Mouse (Mus musculus) hindbrain, postnatal 0 days (tissue): ENCODE data around the gene Abraxas2. TPM values are rescaled to one million over a fixed set of nuclear protein-coding genes. Genes with fewer than 3 reads are reported as not detected.
A peak's percentile ranks its signal among the peaks of the same experiment; 100 is the strongest.

Experiments used
- ATAC-seq: fragments of 200-750 bp; cut with Nextera tagmentation; 2 replicates; pipeline ENCODE4 v1.8.0; 2017; ENCODE audit warnings: mild to moderate bottlenecking, moderate TSS enrichment, moderate library complexity
- DNase-seq: peaks from one replicate; pipeline ENCODE4 v3.0.0-alpha.2; 2015; ENCODE audit warnings: low spot score
- H3K27ac ChIP-seq: fragments of 300-500 bp; sonication (generic); 2 replicates; pipeline ENCODE4 v1.5.1; 2014; ENCODE audit warnings: mild to moderate bottlenecking
- H3K27me3 ChIP-seq: fragments of 300-500 bp; sonication (generic); 2 replicates; pipeline ENCODE4 v1.6.1; 2014; ENCODE audit warnings: low read length, mixed read lengths; ENCODE audit not compliant: insufficient read depth
- H3K36me3 ChIP-seq: fragments of 300-500 bp; sonication (generic); 2 replicates; pipeline ENCODE4 v1.6.1; 2014; ENCODE audit warnings: low read length, mixed read lengths; ENCODE audit not compliant: insufficient read depth
- H3K4me1 ChIP-seq: fragments of 300-500 bp; sonication (generic); 2 replicates; pipeline ENCODE4 v1.6.1; 2014; ENCODE audit warnings: antibody characterized with exemption, low read length, mixed read lengths; ENCODE audit not compliant: insufficient read depth
- H3K4me2 ChIP-seq: fragments of 300-500 bp; sonication (generic); 2 replicates; pipeline ENCODE4 v1.6.1; 2014; ENCODE audit warnings: low read depth, mild to moderate bottlenecking, low read length, moderate library complexity, mixed read lengths
- H3K4me3 ChIP-seq: fragments of 300-500 bp; sonication (generic); 2 replicates; pipeline ENCODE4 v1.5.1; 2014; ENCODE audit warnings: low read length
- H3K9ac ChIP-seq: fragments of 300-500 bp; sonication (generic); replicated peaks from 2 replicates; pipeline ENCODE4 v1.6.1; 2014; ENCODE audit warnings: mild to moderate bottlenecking, low read length, moderate library complexity, mixed read lengths
- H3K9me3 ChIP-seq: fragments of 300-500 bp; sonication (generic); 2 replicates; pipeline ENCODE4 v1.6.1; 2016; ENCODE audit warnings: low read length, mixed read lengths
- CTCF ChIP-seq: IDR thresholded peaks from 2 replicates; pipeline ENCODE4 v1.5.1; 2016; ENCODE audit warnings: antibody characterized with exemption, control low read depth, low read depth
- WGBS: fragments of 180-500 bp; shearing (Covaris S2); extraction: QIAGEN DNeasy Blood & Tissue Kit; methylation state at CpG from one replicate; pipeline ENCODE4 v1.1.7; 2014; 5-methylcytosine and 5-hydroxymethylcytosine counted together
- polyA plus RNA-seq: library from polyadenylated mRNA; unstranded; fragments of >200 nt; fragmentation: Nextera tagmentation; extraction: Ambion mirVana; gene quantifications from 2 replicates; pipeline ENCODE4 v1.2.1, GENCODE M21; 2015
- total RNA-seq: library from RNA; depleted of rRNA; stranded (reverse); fragments of >200 nt; gene quantifications from 2 replicates; pipeline ENCODE4 v1.2.3, GENCODE M21; 2014

Gene Abraxas2
- total and polyA plus RNA-seq, 2 experiments from 2014 or later, result 22.2 to 33.1 TPM

DNA sequence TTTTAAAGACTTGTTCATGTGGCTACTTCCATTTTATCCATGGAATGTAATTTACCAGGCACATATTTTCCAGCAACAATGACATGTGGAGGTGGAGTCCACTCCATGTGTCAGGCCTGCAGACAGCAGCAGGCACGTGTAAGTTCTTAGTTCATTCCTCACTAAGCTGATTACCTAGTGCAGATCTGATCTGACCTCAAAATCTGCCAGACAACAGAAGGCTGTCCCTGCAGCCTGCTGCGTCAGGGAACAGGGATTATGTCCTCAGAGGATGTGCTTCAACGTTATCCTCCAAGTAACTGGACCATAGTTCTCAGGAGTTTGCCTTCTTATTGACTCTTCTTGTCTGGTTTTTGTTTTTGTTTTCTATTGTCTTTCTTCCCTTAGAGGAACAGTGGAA is 62.9 kb downstream of the Abraxas2 start:
- H3K9ac ChIP-seq, result no peak overlapping the region
- no peaks in the 10 kb centered on the region for H3K36me3 ChIP-seq
- no peaks in the 10 kb centered on the region for H3K4me1 ChIP-seq
- ATAC-seq, result no peak
- no peak overlapping the region for H3K4me2 ChIP-seq
- no peak overlapping the region for H3K4me3 ChIP-seq
- no peaks in the 10 kb centered on the region for H3K27me3 ChIP-seq
- no peak for TF ChIP-seq CTCF
- H3K9me3 ChIP-seq, result peaks cover 3% of the 10 kb centered on the region; the same call in 1 of the 2 replicates
- peak; percentile 11 for DNase-seq
- WGBS, result 58% methylated on average over 3 of the region's 3 CpGs
- no peak overlapping the region for H3K27ac ChIP-seq

DNA sequence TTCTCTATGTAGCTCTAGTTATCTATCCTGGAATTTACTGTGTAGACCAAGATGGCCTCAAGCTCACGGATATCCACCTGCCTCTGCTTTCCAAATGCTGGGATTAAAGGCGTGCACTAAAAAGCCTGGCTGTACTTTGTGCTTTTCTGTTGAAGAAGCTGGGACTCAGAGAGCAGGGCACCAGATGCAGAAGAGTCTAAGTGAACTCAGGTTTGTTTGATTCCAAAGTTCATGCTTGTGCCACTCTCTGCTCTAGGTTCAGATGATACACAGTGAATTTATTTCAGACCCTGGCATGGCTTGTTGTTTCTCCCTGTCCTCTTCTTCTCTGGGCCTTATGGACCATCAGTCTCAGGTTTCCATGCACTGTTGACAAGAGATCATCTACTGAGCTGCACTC is 66.2 kb downstream of the Abraxas2 start:
- Histone ChIP-seq H3K36me3 (no peaks in the 10 kb centered on the region), H3K9me3 (no peaks in the 10 kb centered on the region), H3K4me1 (0 out of 2 replicates have a peak, but pooled peaks cover 2% of the 10 kb centered on the region), H3K4me2 (no peak overlapping the region), H3K27ac (no peak overlapping the region), H3K27me3 (no peaks in the 10 kb centered on the region), H3K9ac (no peak overlapping the region), H3K4me3 (no peak overlapping the region)
- TF ChIP-seq CTCF, result no peak
- 77% methylated on average over 2 of the region's 2 CpGs for WGBS
- DNase-seq, result no peak
- ATAC-seq, result no peak

DNA sequence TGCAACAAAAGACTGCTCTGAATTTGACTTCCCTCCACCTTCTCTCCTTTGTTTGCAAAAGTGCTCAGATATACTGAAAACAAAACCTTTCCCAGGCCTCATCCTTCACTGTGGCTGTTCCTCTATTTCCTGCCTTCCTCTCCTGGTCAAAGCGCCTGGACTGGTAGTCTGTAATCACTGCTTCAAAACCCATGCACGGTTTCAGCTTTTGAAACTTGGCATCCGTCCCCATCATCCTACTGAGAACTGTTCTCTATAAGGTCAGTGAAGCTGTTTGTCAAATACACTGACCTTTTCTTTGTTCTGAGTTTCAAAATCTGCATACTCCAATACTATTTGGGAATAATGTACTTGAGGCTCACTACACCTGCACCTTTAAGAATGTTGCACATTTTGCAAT is 68.2 kb downstream of the Abraxas2 start:
- H3K36me3 ChIP-seq, result no peaks in the 10 kb centered on the region
- no peak overlapping the region for H3K4me2 ChIP-seq
- TF ChIP-seq CTCF, result no peak
- no peaks in the 10 kb centered on the region for H3K27me3 ChIP-seq
- 50% methylated on average over 3 of the region's 3 CpGs for WGBS
- H3K4me3 ChIP-seq, result no peak overlapping the region
- DNase-seq (no peak), ATAC-seq (no peak)
- H3K9me3 ChIP-seq, result no peaks in the 10 kb centered on the region
- H3K4me1 ChIP-seq, result 0 out of 2 replicates have a peak, but pooled peaks cover 6% of the 10 kb centered on the region
- 0 out of 2 replicates have a peak overlapping the region, but pooled peaks have one; percentile 20 for H3K27ac ChIP-seq
- H3K9ac ChIP-seq, result no peak overlapping the region

DNA sequence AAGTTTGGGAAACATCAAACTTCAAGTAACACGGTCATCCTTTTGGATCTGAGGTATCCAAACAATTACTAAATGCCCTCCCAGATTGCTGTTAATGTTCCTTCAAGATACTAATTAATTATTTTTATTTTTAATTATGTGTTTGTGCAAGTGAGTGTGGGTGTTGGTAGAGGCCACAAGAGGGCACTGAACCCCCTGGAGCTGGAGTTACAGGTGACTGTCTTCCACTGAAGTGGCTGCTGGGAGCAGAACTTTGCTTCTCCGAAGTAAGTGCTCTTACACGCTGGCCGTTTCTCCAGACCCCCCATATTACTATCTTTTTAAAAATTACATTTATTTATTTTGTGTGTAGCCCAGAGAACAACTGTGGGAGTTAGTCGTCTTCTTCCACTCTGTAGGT is 71.0 kb downstream of the Abraxas2 start:
- H3K9ac ChIP-seq, result no peak overlapping the region; the same call in 1 of the 2 replicates
- ATAC-seq (no peak), DNase-seq (no peak)
- H3K27me3 ChIP-seq, result no peaks in the 10 kb centered on the region
- peak overlapping the region; percentile 94 for H3K4me3 ChIP-seq
- 0 out of 2 replicates have a peak overlapping the region, but pooled peaks have one; percentile 99 for H3K27ac ChIP-seq
- H3K9me3 ChIP-seq, result no peaks in the 10 kb centered on the region
- WGBS, result 90% methylated on average over 5 of the region's 5 CpGs
- H3K4me2 ChIP-seq, result peak overlapping the region; percentile 77
- peaks cover 6% of the 10 kb centered on the region; the same call in 1 of the 2 replicates for H3K4me1 ChIP-seq
- no peaks in the 10 kb centered on the region for H3K36me3 ChIP-seq
- no peak for TF ChIP-seq CTCF

DNA sequence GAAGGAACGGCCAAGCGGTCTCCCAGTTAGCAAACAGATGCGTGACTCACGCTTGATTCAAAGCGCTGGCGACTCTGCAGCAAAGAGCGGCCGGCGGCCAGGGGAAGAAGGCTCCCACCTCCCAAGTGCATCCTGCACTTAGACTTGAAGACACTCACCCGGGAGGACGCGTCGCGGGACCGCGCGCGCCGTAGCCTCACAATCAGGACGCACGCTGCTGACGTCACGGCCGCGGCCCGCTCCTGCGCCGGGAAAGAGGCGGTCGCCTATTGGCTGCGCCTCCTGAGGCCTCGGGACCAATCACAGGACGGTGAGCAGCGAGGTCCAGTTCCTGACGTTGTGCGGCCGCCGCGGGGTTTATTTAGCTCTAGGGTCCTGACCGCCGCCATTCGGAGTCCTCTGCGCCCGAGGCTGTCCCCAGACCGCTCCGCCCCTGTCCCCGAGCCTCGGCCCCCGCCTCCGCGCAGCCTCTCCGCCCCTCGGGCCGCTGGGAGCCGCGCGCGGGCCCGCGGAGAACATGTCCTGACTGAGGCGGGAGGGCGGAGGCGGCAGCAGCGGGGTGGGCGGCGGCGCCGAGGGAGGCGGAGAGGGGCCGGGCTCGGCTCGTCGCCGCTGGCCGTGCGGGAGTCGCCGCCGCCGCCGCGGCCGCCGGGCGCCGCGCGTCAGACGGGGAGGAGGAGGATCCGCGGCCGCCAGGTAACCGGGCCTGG is 72.0 kb downstream of the Abraxas2 start, which contains the start of gene Zranb1:
Gene Zranb1, plus strand, starts transcription at position 293 of the 710 bp plus-strand sequence.
- H3K27me3 ChIP-seq, result no peaks in the 10 kb centered on the region
- H3K36me3 ChIP-seq, result no peaks in the 10 kb centered on the region
- TF ChIP-seq CTCF, result no peak
- peaks cover 6% of the 10 kb centered on the region; the same call in 1 of the 2 replicates for H3K4me1 ChIP-seq
- H3K4me2 ChIP-seq, result peak within 1 kb of the TSS; percentile 77
- DNase-seq (peak; percentile 99), ATAC-seq (peak; percentile 100)
- WGBS, result under 1% methylated on average over 62 of the region's 93 CpGs
- peak within 1 kb of the TSS; percentile 94 for H3K4me3 ChIP-seq
- H3K27ac ChIP-seq, result peak within 1 kb of the TSS; percentile 99
- no peaks in the 10 kb centered on the region for H3K9me3 ChIP-seq
- peak within 1 kb of the TSS; percentile 97 for H3K9ac ChIP-seq

DNA sequence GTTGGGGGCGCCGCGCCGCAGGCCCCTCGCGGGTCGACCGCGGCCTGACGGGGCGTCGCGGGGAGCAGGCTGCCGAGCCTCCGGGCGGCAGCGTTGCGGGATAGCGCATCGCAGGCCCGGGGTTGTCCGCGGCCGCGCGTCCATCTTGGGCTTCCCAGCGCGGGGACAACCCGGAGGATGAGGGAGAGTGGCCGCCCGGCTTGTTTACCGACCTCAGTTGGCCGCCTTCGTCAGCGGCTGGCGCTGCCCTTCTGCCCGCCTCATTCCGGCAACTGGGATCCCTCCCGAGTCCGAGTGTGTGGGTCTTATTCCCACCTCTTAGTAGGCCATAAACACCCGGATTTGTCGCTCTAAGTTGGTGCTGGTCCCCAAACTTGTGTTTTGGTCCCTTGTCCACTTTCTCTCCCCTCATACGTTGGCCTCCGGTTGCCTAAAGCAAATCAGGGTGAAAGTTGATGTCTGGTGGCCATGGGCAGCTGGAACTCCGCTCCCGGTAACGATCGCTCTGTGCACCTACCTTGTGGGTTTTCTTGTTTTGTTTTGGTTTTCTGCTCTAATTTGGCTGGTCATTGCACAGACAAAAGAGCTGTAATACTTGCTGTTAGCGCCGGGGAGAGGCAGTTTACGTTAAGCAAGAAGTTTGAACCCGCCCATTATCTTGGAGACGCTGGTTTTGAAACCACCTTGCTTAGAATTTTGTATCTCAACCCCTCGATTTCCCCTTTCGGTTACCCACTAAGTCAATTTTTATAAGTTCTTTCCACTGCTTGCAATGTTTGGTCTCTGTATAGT is 72.7 kb downstream of the Abraxas2 start:
- no peak; the same call in 1 of the 2 replicates for ATAC-seq

More for the DNA sequence above, 72.7 kb downstream of the Abraxas2 start:
- under 1% methylated on average over 52 of the region's 55 CpGs for WGBS
- Histone ChIP-seq H3K9ac (peak overlapping the region; percentile 97), H3K4me3 (peak overlapping the region; percentile 94), H3K4me2 (peak overlapping the region; percentile 77), H3K36me3 (no peaks in the 10 kb centered on the region), H3K27me3 (no peaks in the 10 kb centered on the region), H3K9me3 (no peaks in the 10 kb centered on the region), H3K4me1 (peaks cover 6% of the 10 kb centered on the region; the same call in 1 of the 2 replicates), H3K27ac (peak overlapping the region; percentile 99)
- DNase-seq, result peak; percentile 53
- no peak for TF ChIP-seq CTCF
